Mouse (Mus musculus) right cerebral cortex, postnatal 10 days (tissue): Measurements from ENCODE around the gene Lrrc4c.

ENCODE experiments used
- DNase-seq, 2 experiments: peaks; one replicate each; pipeline ENCODE4 v3.0.0; 2021; ENCODE audit warnings: low spot score in 2 of 2

The Lrrc4c gene

GRCm38 (mm10) chr2:96537469-96537868 is 219.5 kb downstream of the Lrrc4c start:
- no peak for DNase-seq

- DNase-seq = no peak
Observed at GRCm38 (mm10) chr2:96547171-96547570, 229.2 kb downstream of the Lrrc4c start.

DNA sequence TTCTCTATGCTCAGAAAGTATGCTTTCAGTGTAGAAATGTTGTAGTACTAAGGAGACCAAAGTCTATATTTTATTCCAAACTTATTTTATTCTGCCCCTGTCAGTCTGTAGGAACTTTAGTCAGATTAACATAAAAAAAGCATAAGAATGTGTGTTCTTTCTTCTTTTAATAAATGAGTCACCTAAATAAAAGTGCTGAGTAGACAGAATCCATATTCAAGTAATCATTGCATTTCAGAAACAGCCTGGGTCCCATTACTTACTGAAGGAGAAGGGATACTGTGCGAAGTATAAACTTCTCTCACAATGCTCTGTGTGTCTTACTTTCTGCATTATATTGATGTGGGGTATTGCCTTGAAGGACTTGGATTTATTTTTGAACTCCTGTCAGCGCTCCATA is 255.8 kb downstream of the Lrrc4c start:
- DNase-seq = no peak

DNA sequence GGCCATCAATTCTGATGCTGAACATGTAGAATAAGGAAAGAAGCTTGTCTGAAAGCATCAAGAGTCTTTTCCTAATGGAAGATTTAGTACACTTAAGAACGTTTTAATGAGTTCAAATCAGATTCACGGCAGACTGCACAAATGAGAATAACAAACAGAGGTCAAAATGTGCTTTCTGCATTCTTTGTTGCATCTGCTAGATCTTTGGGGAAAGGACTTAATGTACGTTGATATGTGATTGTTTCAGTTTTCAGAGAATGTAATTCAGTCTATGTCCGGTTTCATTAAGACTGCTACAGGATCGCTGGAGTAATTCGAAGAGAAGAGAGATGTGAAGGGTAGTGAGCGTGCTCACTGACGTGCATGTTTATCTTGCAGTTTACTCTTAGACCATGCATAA is 259.7 kb downstream of the Lrrc4c start:
- no peak for DNase-seq

DNA sequence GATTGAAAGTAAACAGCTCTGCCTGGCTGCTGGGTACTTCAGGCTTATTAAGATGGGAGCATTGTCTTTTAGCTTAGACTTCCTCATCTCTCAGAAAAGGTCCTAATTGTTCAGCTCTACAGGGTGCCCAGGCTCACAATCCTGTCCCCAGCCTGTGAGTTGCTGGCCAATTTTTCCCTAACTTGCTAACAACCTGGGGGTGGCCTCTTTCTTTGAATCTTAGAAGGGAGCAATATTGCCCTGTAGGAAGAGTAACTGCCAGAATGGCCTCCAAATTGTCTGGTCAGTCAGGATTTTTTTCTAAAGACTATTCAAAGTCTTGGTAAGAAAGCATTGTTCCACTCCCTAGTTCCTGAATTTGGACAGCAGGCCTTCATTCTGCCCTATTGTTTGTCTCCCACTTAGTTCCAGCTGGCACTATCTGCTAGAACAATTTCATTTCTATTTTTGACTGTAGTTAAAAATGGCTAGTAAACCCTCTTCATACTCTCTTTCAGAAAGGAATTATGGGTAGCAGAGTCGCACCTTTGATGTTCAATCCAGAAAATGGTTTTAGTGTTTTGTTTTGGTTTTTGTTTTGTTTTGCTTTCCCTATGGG is 262.3 kb downstream of the Lrrc4c start:
- DNase-seq = no peak

DNA sequence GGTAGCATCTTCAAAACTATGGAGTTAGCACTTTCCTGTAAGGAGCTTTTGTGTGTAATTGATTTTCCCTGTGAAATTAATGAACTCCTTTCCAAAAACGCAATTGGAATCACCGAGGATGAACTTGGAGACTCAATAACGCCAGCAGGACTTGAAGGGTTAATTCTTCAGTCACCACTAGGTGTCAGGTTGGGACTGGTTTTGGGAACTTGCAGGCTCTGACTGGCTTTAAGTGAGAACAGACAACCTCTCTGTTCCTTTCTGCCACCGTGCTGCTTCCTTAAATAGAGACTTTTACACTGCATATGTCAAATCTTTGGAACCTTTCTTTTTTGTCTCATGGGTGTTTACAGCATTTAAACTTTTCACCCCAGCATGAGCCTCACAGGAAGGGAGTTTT is 267.7 kb downstream of the Lrrc4c start:
- peak; percentile 84 to 90 for DNase-seq

DNA sequence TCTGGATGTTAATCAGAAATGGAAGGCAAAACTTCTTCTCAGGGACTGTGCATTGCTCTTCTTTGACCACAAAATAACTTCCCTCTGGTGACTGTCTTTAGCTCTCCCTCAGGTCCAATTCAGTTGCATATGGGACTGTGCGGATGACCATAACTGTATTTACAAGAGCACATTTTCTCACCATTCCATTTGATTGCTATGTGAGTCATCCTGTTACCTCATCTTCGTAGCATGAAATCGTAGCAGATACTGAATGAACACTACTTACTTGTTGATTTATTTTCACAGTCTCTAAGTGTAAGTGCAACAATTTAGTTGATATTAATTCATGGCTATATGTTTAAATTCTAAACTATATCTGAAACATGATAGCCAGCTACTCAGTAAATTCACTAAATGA is 286.8 kb downstream of the Lrrc4c start:
- DNase-seq = no peak

- DNase-seq = no peak
Observed at GRCm38 (mm10) chr2:96614121-96614520, 296.2 kb downstream of the Lrrc4c start.

GRCm38 (mm10) chr2:96618691-96619205 is 300.8 kb downstream of the Lrrc4c start:
- DNase-seq = peak in 1 of 2 experiments; percentile 17

DNA sequence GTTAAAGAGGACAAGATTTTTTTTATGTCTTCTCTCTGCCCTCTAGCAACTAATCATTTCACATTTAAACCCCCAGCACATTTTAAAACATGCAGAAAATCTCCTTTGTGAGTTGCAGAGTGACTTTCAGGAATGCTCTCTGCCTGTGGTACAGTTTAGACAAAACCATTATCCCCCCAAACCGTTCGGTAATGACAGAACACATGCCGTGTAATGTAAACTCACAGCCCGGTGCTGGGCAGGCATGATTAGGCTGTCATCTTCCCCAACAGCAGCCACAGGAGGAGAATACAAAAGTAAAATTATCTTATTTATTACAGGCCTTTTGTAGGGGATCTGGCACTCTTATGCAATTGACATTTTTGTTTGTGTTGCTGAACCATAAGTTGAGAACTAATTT is 349.1 kb downstream of the Lrrc4c start:
- DNase-seq = no peak

DNA sequence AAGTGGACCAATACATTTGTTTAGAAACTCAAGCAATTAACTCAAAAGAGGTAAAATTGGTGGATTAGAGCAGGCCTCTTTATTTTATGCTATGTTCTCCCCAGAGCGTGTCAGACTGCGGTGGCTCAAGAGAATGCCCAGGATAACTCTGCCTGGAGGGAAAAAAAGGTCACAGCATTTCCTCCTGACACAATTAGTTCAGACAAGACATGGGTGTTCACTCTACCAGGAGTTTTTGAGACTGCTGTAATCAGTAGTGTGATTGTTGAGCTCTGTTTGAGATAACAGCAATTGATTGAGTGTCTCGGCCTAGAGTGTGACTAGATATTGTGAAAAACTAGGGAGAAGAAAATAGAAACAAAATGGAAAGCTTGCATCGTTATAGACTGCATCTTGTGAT is 363.8 kb downstream of the Lrrc4c start:
- no peak for DNase-seq

- no peak for DNase-seq
Observed at GRCm38 (mm10) chr2:96685328-96685727, 367.4 kb downstream of the Lrrc4c start.

DNA sequence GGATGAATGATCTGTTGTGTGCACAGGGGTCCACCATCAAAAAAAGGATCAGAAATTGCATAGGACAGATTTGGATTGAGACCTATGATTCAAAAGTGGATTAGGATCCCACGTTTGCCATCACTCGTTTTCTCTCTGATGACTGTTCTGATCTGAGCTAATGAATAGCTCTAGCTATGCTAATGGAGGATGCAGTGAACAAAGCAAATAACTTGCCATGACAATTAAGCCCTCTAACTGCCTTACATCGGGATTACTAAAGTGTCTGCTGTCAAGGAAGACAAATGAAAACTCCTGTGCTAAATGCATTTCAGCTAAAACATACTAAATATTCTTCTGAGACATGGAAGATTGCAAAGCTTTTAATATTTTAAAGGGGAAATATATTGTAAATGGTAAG is 387.0 kb downstream of the Lrrc4c start:
- no peak for DNase-seq

DNA sequence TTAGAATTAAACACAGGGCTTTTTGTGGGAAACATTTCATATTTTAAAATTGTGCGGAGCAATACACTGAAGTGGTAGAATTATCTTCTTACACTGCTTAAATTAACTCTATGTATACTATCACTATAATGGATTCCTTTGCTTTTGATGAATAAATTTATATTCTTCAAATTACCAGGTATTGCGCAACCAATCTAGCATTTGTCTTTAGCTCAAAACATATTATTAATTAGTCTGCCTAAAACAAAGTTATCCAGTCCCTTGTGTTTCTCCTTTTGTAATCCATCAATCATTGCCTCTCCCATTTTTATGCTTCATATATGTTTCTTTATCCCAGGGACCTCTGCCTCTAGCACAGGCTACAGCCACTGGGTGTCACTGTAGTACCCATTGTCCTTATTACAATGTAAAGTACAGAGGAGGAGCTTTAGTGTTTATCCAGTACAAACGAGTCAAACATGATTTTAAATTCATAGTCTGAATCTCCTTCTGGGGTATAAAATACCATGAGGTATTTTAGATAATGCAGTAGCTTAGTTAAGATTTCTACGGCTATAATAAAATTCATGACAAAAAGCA is 389.9 kb downstream of the Lrrc4c start:
- peak in 1 of 2 experiments; percentile 25 for DNase-seq

DNA sequence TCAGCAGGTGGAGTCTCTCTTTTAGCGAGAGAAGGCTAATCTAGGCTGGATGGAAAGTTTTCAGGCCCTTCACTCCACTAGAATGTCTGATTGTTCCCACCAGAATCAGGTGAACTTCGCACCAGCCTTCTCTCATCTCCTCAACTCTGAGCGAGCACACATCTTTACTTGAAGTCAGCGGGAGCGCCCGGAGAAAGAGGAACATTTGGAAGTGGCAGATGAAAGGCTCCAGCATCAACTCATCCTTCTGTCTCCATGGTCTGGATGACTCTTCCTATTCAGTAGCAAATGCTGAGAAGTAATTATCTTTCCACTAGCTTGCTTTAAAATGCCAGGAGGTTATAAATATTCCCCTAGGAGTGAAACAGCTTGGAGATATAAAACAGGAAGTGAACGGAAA is 396.6 kb downstream of the Lrrc4c start:
- peak; percentile 25 to 41 for DNase-seq

GRCm38 (mm10) chr2:96717353-96717752 is 399.4 kb downstream of the Lrrc4c start:
- DNase-seq = no peak

DNA sequence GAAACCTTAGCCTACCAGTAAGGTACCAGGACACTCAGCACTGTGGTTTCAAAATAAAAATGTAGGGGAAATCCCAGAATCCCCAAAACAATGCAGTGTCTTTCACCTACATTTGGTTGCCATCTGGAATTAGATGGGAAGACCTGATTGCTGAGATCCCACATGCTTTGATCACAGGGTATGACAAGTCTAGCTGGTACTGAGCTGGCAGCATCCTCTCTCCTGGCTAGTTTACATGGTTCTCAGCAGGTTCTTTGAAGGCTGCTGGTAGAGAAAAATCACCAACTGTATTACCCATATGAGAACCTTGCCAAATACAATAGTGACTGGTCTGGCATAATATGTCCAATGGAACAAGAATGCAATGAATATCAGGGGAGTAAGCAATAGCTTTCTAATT is 405.4 kb downstream of the Lrrc4c start:
- no peak for DNase-seq

DNA sequence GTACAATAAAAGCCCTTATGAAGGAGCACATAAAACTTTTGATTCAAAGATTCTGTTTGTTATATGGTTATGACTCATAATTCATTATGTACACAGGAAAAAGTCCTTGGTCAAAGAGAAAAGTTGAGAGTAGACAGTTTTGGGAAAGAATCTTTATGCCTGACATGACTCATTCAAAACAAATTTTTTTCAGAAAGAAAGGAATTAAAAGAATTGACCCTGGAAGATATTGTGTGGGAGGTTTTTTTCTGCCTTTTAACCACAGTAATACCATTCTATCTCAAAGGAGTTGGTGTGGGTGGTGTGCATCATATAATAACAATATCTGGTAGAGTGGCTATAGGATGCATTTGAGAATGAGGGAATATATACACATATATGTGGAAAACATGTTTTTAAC is 418.1 kb downstream of the Lrrc4c start:
- DNase-seq = no peak

DNA sequence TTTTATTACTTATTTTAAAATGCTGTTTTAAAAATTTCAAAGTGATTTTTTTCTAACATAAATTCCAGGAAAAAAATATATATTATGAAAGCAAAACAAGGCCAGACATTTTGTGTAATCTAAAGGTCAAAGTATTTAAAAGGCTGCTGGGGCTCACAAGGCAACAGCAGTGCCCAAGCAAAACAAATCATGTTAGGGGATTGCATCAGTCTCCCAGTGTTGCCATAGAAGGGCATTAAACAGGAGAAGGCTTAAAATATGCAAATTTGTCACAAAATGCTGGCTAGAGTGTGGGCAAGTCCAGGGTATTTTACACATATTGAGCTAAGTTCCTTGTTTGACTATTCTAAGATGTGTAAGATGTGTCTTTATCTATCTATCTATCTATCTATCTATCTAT is 437.1 kb downstream of the Lrrc4c start:
- DNase-seq = no peak

GRCm38 (mm10) chr2:96757701-96758100 is 439.7 kb downstream of the Lrrc4c start:
- no peak for DNase-seq

DNA sequence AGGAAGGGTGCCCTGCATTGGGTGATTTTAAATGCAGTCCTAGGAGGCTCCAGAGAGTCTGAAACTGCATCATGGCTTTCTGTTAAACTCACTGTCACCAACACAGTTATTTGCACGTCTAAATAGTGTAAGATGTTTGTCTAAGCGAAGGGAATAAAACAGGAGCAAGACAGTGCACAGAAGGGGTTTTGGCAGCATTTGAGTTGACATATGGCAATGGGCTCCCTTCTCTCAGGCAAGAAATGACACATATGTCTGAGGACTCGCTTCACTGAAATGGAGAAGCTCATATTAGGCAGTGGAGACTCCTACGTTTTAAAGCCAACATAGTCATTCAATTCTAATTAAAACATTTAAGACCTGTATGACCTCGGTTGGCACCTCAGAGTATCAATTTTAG is 445.6 kb downstream of the Lrrc4c start:
- DNase-seq = peak in 1 of 2 experiments; percentile 37

GRCm38 (mm10) chr2:96775376-96775775 is 457.4 kb downstream of the Lrrc4c start:
- DNase-seq = no peak

GRCm38 (mm10) chr2:96796681-96797385 is 478.9 kb downstream of the Lrrc4c start:
- DNase-seq = no peak
